Mouse (Mus musculus) megakaryocyte-erythroid progenitor cell, adult 5 weeks (primary cell): ENCODE measurements around the gene Cyp2r1. TPM values are rescaled to one million over a fixed set of nuclear protein-coding genes. Genes with fewer than 3 reads are reported as not detected.

Experiments
- polyA plus RNA-seq: library from polyadenylated mRNA; stranded (reverse); fragments of >175 nt; gene quantifications from 2 replicates; pipeline ENCODE4 v1.2.3, GENCODE M21; 2012

Gene Cyp2r1
- polyA plus RNA-seq, result 1.8 and 2.6 TPM in 2 replicates

DNA sequence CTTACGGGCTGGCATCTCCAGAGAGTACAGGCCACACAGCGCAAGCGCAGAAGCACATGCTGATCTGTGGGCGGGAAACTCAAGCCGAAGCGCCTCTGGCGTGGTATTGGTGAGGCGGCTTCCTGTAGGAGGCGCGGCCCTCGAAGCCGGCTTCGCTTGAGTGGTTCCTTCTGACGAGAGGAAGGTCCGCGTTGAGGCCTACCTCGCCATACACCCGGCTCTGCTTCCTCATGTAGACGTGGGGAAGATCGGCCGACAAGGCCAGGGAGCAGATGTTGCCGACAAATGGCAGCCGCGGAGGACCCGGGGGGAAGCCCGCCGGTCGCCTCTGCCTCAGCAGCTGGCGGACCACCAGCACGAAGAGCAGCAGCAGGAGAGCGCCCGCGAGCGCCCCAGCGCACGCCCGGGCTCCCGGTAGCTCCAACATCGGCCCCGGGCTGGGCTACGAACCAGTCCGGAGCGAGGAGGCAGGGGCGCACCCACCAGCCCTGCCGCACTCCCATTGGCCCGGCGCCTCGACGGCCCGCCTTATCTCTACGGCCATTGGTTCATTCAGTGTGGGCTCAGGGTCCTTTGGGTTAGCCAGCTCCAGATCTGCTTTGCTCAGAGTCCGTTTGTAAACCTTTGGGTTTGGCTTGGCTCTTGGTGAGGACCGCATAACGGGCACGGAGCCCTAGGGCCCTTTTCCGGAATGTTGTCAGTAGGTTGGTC, at the start of gene Cyp2r1:
Cyp2r1 (minus strand) TSS at position 442 of the 711 bp plus-strand sequence.

Other genes with a start within 250 kb of the Cyp2r1 start
- gene Pde3b, start 147.7 kb downstream of the Cyp2r1 start, polyA plus RNA-seq, result 1.8 and 2.1 TPM in 2 replicates
- 0.47 TPM in 1 of 2 replicates, not detected in the other for gene Calca, start 73.4 kb upstream of the Cyp2r1 start, polyA plus RNA-seq
- not detected in 2 replicates for gene Calcb, start 155.7 kb upstream of the Cyp2r1 start, polyA plus RNA-seq
- not detected in 2 replicates for gene Insc, start 180.7 kb upstream of the Cyp2r1 start, polyA plus RNA-seq